Mouse (Mus musculus): ENCODE data around the gene Rnf141. TPM values are rescaled to one million over a fixed set of nuclear protein-coding genes. Genes with fewer than 3 reads are reported as not detected.

The Rnf141 gene
- total and polyA plus RNA-seq, 2 experiments from 2014 or later, result 26.4 to 59.9 TPM

DNA sequence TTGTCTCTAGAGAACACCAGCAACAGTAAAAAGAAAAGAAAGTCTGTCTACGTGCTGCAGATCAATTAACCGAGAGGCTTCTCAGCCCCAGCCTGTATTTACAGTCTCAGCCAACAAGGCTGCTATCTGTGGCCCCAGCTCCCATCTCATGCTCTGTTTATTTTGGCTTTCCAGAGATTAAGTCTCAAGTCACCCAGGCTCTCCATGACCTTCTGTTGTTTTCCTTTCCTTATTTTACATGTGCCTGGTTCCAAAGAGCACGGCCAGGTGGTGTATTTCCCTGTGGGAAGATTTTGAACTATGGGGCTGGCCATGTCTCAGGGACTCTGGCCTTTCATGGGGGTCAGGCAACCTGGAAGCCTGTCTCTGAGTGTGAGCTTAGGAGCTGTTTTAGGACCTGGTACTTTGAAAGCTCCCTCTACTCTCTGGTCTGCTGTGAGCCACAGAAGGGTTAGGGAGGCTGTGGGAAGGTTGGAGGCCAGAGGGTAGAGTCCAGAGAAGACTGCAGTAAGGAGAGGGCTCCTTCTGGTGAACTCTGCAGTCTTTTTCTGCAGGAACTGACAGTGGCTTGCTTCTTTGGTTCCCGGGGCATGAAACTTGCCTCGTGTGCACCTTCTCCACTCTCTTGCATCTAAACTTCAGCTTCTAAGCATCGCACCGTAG lies 7.4 kb upstream of the Rnf141 start:
- peaks cover 4% of the 10 kb centered on the region; the same call in 1 of the 2 replicates for H3K4me1 ChIP-seq (ENCODE audit: control insufficient read depth, insufficient read depth)
- H3K27ac ChIP-seq (ENCODE audit: low read depth), result no peak overlapping the region
- H3K36me3 ChIP-seq (replicated peaks; ENCODE audit: control insufficient read depth, insufficient read depth, low read length), result no peaks in the 10 kb centered on the region
- WGBS, result 69% methylated on average over 7 of the region's 7 CpGs
- no peak overlapping the region for H3K4me3 ChIP-seq (ENCODE audit: low read depth, low read length)
- DNase-seq (ENCODE audit: low spot score) (no peak), ATAC-seq (ENCODE audit: insufficient read depth, low read depth) (no peak; the same call in 1 of the 2 replicates)
- no peaks in the 10 kb centered on the region for H3K9me3 ChIP-seq (replicated peaks; ENCODE audit: control insufficient read depth, low read length)
- no peaks in the 10 kb centered on the region for H3K27me3 ChIP-seq (ENCODE audit: control insufficient read depth, insufficient read depth, low read length)
- H3K9ac ChIP-seq (replicated peaks; ENCODE audit: low read depth, low read length), result no peak overlapping the region
- TF ChIP-seq CTCF (IDR thresholded peaks at IDR 0.05; ENCODE audit: low read depth) (no peak), EP300 (IDR thresholded peaks at IDR 0.05; ENCODE audit: low read depth) (no peak)
- H3K4me2 ChIP-seq (ENCODE audit: low read depth, low read length), result no peak overlapping the region

DNA sequence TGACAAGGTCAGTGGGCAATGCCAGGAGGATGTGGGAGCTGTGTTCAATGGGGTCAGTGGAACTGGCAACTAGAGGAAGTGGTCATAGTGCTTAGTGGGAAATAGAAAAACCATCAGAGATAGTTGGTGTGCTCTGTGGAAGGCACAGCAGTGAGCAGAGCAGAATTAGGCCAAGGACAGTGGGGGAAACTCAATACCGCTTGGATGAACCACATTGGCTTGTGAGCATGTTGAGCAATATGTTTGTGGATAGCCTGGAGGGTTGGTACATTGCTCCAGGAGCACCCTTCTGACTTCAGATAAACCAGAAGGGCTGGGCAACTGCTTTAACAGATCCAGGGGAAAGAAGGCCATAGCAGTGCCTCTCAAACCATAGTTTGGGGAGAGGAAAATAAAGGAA lies 4.1 kb upstream of the Rnf141 start:
- ATAC-seq (ENCODE audit: insufficient read depth, low read depth) (no peak), DNase-seq (ENCODE audit: low spot score) (no peak)
- TF ChIP-seq EP300 (IDR thresholded peaks at IDR 0.05; ENCODE audit: low read depth) (no peak), CTCF (IDR thresholded peaks at IDR 0.05; ENCODE audit: low read depth) (no peak)
- H3K27ac ChIP-seq (ENCODE audit: low read depth), result no peak overlapping the region
- no peak overlapping the region for H3K9ac ChIP-seq (replicated peaks; ENCODE audit: low read depth, low read length)
- H3K4me1 ChIP-seq (ENCODE audit: control insufficient read depth, insufficient read depth), result peaks cover 4% of the 10 kb centered on the region
- H3K27me3 ChIP-seq (ENCODE audit: control insufficient read depth, insufficient read depth, low read length), result no peaks in the 10 kb centered on the region
- no peaks in the 10 kb centered on the region for H3K36me3 ChIP-seq (replicated peaks; ENCODE audit: control insufficient read depth, insufficient read depth, low read length)
- H3K4me3 ChIP-seq (ENCODE audit: low read depth, low read length), result no peak overlapping the region
- H3K4me2 ChIP-seq (ENCODE audit: low read depth, low read length), result no peak overlapping the region
- 92% methylated on average over 1 of the region's 1 CpGs for WGBS
- H3K9me3 ChIP-seq (replicated peaks; ENCODE audit: control insufficient read depth, low read length), result no peaks in the 10 kb centered on the region

DNA sequence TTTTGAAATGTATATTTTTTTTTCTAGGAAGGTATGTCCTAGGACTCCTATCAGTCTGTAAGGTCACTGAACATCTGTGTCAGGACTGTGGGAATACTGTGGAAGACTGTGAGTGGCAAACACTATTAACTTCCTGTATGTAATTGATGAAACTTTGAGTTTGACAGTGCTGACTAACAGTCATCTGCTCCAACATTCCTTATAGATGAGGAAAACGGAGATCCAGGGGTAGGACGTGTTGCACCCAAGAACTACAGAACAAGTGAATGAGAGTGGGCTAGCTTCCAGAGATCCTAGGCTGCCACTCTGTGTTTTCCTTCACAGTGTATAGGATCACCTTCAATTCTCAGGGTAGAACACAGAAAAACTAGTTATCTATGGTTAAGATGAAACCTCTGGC lies 3.1 kb upstream of the Rnf141 start:
- no peaks in the 10 kb centered on the region for H3K36me3 ChIP-seq (replicated peaks; ENCODE audit: control insufficient read depth, insufficient read depth, low read length)
- no peak for DNase-seq (ENCODE audit: low spot score)
- H3K4me2 ChIP-seq (ENCODE audit: low read depth, low read length), result no peak overlapping the region
- H3K9me3 ChIP-seq (replicated peaks; ENCODE audit: control insufficient read depth, low read length), result no peaks in the 10 kb centered on the region
- no peak overlapping the region for H3K4me3 ChIP-seq (ENCODE audit: low read depth, low read length)
- H3K4me1 ChIP-seq (ENCODE audit: control insufficient read depth, insufficient read depth), result peaks cover 6% of the 10 kb centered on the region
- H3K27me3 ChIP-seq (ENCODE audit: control insufficient read depth, insufficient read depth, low read length), result no peaks in the 10 kb centered on the region
- no peak overlapping the region for H3K27ac ChIP-seq (ENCODE audit: low read depth)
- ATAC-seq (ENCODE audit: insufficient read depth, low read depth), result no peak
- WGBS, result 52% methylated on average over 2 of the region's 2 CpGs
- TF ChIP-seq EP300 (IDR thresholded peaks at IDR 0.05; ENCODE audit: low read depth), result no peak
- TF ChIP-seq CTCF (IDR thresholded peaks at IDR 0.05; ENCODE audit: low read depth), result no peak
- H3K9ac ChIP-seq (replicated peaks; ENCODE audit: low read depth, low read length), result no peak overlapping the region

DNA sequence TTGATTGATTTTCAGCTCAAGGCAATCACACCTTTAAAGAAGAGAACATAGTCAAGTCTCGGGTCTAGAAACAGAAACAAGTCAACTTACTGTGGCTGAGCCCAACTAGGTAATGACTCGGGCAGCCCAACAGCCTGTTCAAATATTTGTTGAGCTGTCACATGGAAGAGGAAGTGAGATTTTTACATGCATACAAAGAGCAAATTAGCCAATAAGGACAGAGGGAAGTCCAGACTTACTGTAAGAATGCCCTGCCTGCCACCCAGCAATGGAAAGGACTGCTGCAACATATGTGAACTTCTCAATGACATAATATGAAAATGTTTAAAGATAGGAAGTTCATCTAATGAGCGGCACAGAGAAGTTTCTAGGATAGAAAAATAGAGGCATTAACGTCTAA lies 3.9 kb downstream of the Rnf141 start:
- no peak overlapping the region for H3K4me2 ChIP-seq (ENCODE audit: low read depth, low read length)
- H3K27ac ChIP-seq (ENCODE audit: low read depth), result no peak overlapping the region
- TF ChIP-seq CTCF (IDR thresholded peaks at IDR 0.05; ENCODE audit: low read depth) (no peak), EP300 (IDR thresholded peaks at IDR 0.05; ENCODE audit: low read depth) (no peak)
- no peaks in the 10 kb centered on the region for H3K9me3 ChIP-seq (replicated peaks; ENCODE audit: control insufficient read depth, low read length)
- H3K36me3 ChIP-seq (replicated peaks; ENCODE audit: control insufficient read depth, insufficient read depth, low read length), result no peaks in the 10 kb centered on the region; the same call in 1 of the 2 replicates
- no peak overlapping the region for H3K4me3 ChIP-seq (ENCODE audit: low read depth, low read length)
- WGBS, result 66% methylated on average over 4 of the region's 4 CpGs
- peaks cover 6% of the 10 kb centered on the region for H3K4me1 ChIP-seq (ENCODE audit: control insufficient read depth, insufficient read depth)
- H3K27me3 ChIP-seq (ENCODE audit: control insufficient read depth, insufficient read depth, low read length), result no peaks in the 10 kb centered on the region
- no peak for ATAC-seq (ENCODE audit: insufficient read depth, low read depth)
- DNase-seq (ENCODE audit: low spot score), result no peak
- no peak overlapping the region for H3K9ac ChIP-seq (replicated peaks; ENCODE audit: low read depth, low read length)

DNA sequence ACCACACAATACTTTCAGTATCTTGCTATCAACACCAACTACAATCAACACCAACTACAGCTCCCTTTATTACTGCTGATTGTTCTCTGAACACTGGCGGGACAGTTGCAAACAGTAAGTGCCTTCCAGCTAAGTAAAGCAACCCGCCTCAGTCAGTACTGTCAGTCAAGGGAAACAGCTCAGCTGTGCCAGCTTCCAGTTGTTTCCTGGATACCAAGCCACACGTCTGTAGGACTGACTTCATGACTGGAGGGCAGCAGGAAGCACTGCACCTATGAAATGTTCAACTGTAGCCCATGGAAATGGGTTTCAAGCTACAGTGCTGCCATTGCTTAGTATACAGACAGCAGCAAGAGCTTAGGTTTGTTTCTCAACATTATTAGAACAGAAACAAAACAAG lies 9.7 kb downstream of the Rnf141 start:
- Histone ChIP-seq H3K9ac (replicated peaks; ENCODE audit: low read depth, low read length) (no peak overlapping the region), H3K4me3 (ENCODE audit: low read depth, low read length) (no peak overlapping the region), H3K27ac (ENCODE audit: low read depth) (no peak overlapping the region), H3K36me3 (replicated peaks; ENCODE audit: control insufficient read depth, insufficient read depth, low read length) (peaks cover 21% of the 10 kb centered on the region), H3K9me3 (replicated peaks; ENCODE audit: control insufficient read depth, low read length) (no peaks in the 10 kb centered on the region), H3K4me2 (ENCODE audit: low read depth, low read length) (no peak overlapping the region), H3K4me1 (ENCODE audit: control insufficient read depth, insufficient read depth) (no peaks in the 10 kb centered on the region), H3K27me3 (ENCODE audit: control insufficient read depth, insufficient read depth, low read length) (no peaks in the 10 kb centered on the region)
- DNase-seq (ENCODE audit: low spot score) (no peak), ATAC-seq (ENCODE audit: insufficient read depth, low read depth) (no peak)
- WGBS, result 22% methylated on average over 3 of the region's 3 CpGs
- TF ChIP-seq CTCF (IDR thresholded peaks at IDR 0.05; ENCODE audit: low read depth) (no peak), EP300 (IDR thresholded peaks at IDR 0.05; ENCODE audit: low read depth) (no peak)

DNA sequence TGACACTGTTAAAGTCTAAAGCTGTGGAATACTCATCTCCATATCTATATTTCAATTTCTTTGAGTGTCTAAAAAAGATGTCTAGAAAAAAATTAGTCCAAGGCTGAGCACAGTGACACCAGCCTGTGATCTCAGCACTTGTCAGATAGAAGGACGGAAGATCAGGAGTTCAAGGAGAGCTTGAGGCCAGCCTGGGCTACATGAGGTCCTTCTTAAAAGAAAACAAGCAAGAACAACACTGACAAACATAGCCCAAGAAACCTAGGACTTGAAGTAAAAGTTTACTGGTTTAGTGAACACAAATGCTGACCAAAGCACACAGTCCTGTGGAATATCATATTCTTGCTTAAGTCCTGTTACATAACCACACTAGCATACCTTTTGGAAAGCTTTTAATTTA lies 10.2 kb downstream of the Rnf141 start:
- Histone ChIP-seq H3K4me3 (ENCODE audit: low read depth, low read length) (no peak overlapping the region), H3K36me3 (replicated peaks; ENCODE audit: control insufficient read depth, insufficient read depth, low read length) (peaks cover 26% of the 10 kb centered on the region), H3K4me2 (ENCODE audit: low read depth, low read length) (no peak overlapping the region), H3K9ac (replicated peaks; ENCODE audit: low read depth, low read length) (no peak overlapping the region), H3K27ac (ENCODE audit: low read depth) (no peak overlapping the region), H3K4me1 (ENCODE audit: control insufficient read depth, insufficient read depth) (no peaks in the 10 kb centered on the region), H3K27me3 (ENCODE audit: control insufficient read depth, insufficient read depth, low read length) (no peaks in the 10 kb centered on the region), H3K9me3 (replicated peaks; ENCODE audit: control insufficient read depth, low read length) (no peaks in the 10 kb centered on the region)
- TF ChIP-seq EP300 (IDR thresholded peaks at IDR 0.05; ENCODE audit: low read depth) (no peak), CTCF (IDR thresholded peaks at IDR 0.05; ENCODE audit: low read depth) (no peak)
- 94% methylated on average over 1 of the region's 1 CpGs for WGBS
- ATAC-seq (ENCODE audit: insufficient read depth, low read depth) (no peak), DNase-seq (ENCODE audit: low spot score) (no peak)

All from heart, postnatal 0 days (tissue).